Mouse (Mus musculus): ENCODE measurements around the gene Hspa1b.
A peak's percentile ranks its signal among the peaks of the same experiment; 100 is the strongest.

The Hspa1b gene

GRCm38 (mm10) chr17:34928841-34929240, 30.2 kb downstream of the Hspa1b start:
- no peak for DNase-seq (ENCODE audit: low spot score in 2 of 2)

- DNase-seq (ENCODE audit: low spot score in 2 of 2): no peak
Observed at GRCm38 (mm10) chr17:34927306-34928019, 31.6 kb downstream of the Hspa1b start.

GRCm38 (mm10) chr17:34924258-34924657, 34.8 kb downstream of the Hspa1b start:
- no peak for DNase-seq (ENCODE audit: low spot score in 2 of 2)

- DNase-seq (ENCODE audit: low spot score in 2 of 2): no peak
Observed at GRCm38 (mm10) chr17:34922939-34923338, 36.1 kb downstream of the Hspa1b start.

GRCm38 (mm10) chr17:34917188-34917587, 41.9 kb downstream of the Hspa1b start:
- no peak for DNase-seq (ENCODE audit: low spot score in 2 of 2)

- DNase-seq (ENCODE audit: low spot score in 2 of 2): no peak
Observed at GRCm38 (mm10) chr17:34916316-34916715, 42.7 kb downstream of the Hspa1b start.

- no peak for DNase-seq (ENCODE audit: low spot score in 2 of 2)
Observed at GRCm38 (mm10) chr17:34915410-34915831, 43.6 kb downstream of the Hspa1b start.

GRCm38 (mm10) chr17:34913930-34914665, 44.9 kb downstream of the Hspa1b start, which contains the start of gene Slc44a4:
TSS of gene Slc44a4 (plus strand) at chr17:34914466.
- no peak for DNase-seq (ENCODE audit: low spot score in 2 of 2)

GRCm38 (mm10) chr17:34911945-34912351, 47.1 kb downstream of the Hspa1b start:
- peak; percentile 73 to 86 for DNase-seq (ENCODE audit: low spot score in 2 of 2)

- no peak for DNase-seq (ENCODE audit: low spot score in 2 of 2)
Observed at GRCm38 (mm10) chr17:34910982-34911381, 48.1 kb downstream of the Hspa1b start.
